Mouse (Mus musculus) stomach, postnatal 0 days (tissue): ENCODE measurements around the gene Gpn2. TPM values are rescaled to one million over a fixed set of nuclear protein-coding genes. Genes with fewer than 3 reads are reported as not detected.
A peak's percentile ranks its signal among the peaks of the same experiment; 100 is the strongest.

Experiments used
- ATAC-seq: fragments of 200-750 bp; cut with Nextera tagmentation; 2 replicates; pipeline ENCODE4 v1.8.0; 2017; ENCODE audit not compliant: low FRiP score, low TSS enrichment
- DNase-seq: peaks from one replicate; pipeline ENCODE4 v3.0.0-alpha.2; 2016; ENCODE audit warnings: low spot score
- H3K27ac ChIP-seq: fragments of 300-500 bp; sonication (generic); replicated peaks from 2 replicates; pipeline ENCODE4 v1.5.1; 2014; ENCODE audit warnings: mild to moderate bottlenecking, control low read depth
- H3K27me3 ChIP-seq: fragments of 300-500 bp; sonication (generic); 2 replicates; pipeline ENCODE4 v1.6.1; 2014; ENCODE audit warnings: low read length; ENCODE audit not compliant: control insufficient read depth, insufficient read depth
- H3K36me3 ChIP-seq: fragments of 300-500 bp; sonication (generic); 2 replicates; pipeline ENCODE4 v1.6.1; 2014; ENCODE audit warnings: low read length, mixed read lengths; ENCODE audit not compliant: control insufficient read depth, insufficient read depth
- H3K4me1 ChIP-seq: fragments of 300-500 bp; sonication (generic); replicated peaks from 2 replicates; pipeline ENCODE4 v1.6.1; 2014; ENCODE audit warnings: antibody characterized with exemption; ENCODE audit not compliant: control insufficient read depth, insufficient read depth
- H3K4me2 ChIP-seq: fragments of 300-500 bp; sonication (generic); replicated peaks from 2 replicates; pipeline ENCODE4 v1.6.1; 2014; ENCODE audit warnings: low read depth, mild to moderate bottlenecking, control low read depth, moderate library complexity
- H3K4me3 ChIP-seq: fragments of 300-500 bp; sonication (generic); 2 replicates; pipeline ENCODE4 v1.5.1; 2014; ENCODE audit warnings: low read depth, low read length, control low read depth
- H3K9ac ChIP-seq: fragments of 300-500 bp; sonication (generic); 2 replicates; pipeline ENCODE4 v1.6.1; 2014; ENCODE audit warnings: mild to moderate bottlenecking, low read length, control low read depth, mixed read lengths
- H3K9me3 ChIP-seq: fragments of 300-500 bp; sonication (generic); 2 replicates; pipeline ENCODE4 v1.6.1; 2016; ENCODE audit warnings: low read length; ENCODE audit not compliant: control insufficient read depth
- CTCF ChIP-seq: IDR thresholded peaks from 2 replicates; pipeline ENCODE4 v1.5.1; 2016; ENCODE audit warnings: antibody characterized with exemption, low read depth, mild to moderate bottlenecking, moderate library complexity
- EP300 ChIP-seq: optimal IDR thresholded peaks from 2 replicates; pipeline ENCODE3; 2016; ENCODE audit warnings: antibody characterized with exemption
- WGBS: fragments of 180-500 bp; shearing (Covaris S2); extraction: QIAGEN DNeasy Blood & Tissue Kit; methylation state at CpG from one replicate; pipeline ENCODE4 v1.1.7; 2014; 5-methylcytosine and 5-hydroxymethylcytosine counted together
- polyA plus RNA-seq: library from polyadenylated mRNA; unstranded; fragments of >200 nt; fragmentation: Nextera tagmentation; extraction: Ambion mirVana; gene quantifications from 2 replicates; pipeline ENCODE4 v1.2.1, GENCODE M21; 2015

The Gpn2 gene
- 13.9 and 14.8 TPM in 2 replicates for polyA plus RNA-seq

DNA sequence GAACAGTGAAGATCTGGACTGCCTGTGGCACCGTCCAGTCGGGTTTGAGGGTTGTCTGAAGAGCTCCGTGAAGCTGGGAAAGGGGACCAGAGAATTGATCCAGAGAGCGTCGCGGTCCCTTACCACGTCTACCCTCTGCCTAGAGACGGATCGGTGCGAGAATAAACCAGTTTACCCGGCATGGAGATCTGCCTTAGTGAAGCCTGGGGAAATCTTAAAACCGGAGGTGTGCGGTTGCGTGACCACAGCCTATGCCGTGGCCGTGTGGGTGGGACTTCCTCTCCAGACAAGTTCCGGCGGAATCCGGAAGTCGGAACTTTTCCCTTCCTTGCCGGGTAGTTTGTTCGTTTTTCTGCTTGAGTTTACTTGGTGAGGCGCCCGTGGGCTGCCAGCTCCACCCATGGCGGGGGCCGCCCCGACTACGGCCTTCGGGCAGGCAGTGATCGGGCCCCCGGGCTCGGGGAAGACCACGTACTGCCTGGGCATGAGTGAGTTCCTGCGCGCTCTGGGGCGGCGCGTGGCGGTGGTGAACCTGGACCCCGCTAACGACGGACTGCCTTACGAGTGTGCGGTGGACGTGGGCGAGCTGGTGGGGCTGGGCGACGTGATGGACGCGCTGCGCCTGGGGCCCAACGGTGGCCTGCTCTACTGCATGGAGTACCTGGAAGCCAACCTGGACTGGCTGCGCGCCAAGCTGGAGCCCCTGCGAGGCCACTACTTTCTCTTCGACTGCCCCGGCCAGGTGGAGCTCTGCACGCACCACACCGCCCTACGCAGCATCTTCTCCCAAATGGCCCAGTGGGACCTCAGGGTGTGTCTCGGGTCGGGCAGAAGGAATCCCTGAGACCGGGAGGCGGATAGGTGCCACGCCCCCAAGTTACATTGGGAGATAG lies at the start of gene Gpn2:
TSS of gene Gpn2 (plus strand) at position 304 of the 893 bp plus-strand sequence.
- peak within 1 kb of the TSS; percentile 100 for H3K4me2 ChIP-seq
- no peaks in the 10 kb centered on the region for H3K27me3 ChIP-seq
- H3K4me1 ChIP-seq, result no peaks in the 10 kb centered on the region
- 1% methylated on average over 65 of the region's 65 CpGs for WGBS
- peaks cover 13% of the 10 kb centered on the region; the same call in 1 of the 2 replicates for H3K36me3 ChIP-seq
- no peaks in the 10 kb centered on the region for H3K9me3 ChIP-seq
- peak within 1 kb of the TSS; percentile 86 for H3K27ac ChIP-seq
- H3K4me3 ChIP-seq, result peak within 1 kb of the TSS; percentile 93
- DNase-seq (peak; percentile 90), ATAC-seq (peak; percentile 87)
- TF ChIP-seq EP300 (no peak), CTCF (no peak)
- peak within 1 kb of the TSS; percentile 86 for H3K9ac ChIP-seq

DNA sequence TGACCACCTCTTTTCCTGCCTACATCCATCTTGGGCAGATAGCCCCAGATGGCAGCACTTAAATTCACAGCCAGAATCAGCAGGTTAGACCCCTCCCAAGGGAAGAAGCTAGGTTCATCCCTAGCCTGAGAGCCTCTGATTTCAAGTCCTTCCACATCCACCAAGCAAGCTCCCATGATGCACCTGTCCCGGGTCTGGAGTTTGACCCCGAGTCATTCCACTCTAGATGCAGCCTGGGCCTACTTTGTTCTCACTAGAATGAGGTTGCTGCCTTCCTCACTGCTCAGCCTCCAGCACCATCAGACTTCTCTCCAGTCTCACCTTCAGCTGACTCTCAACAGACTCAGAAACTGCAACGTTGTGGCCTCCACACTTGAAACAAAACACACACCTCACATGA lies 48.1 kb upstream of the Gpn2 start:
- Histone ChIP-seq H3K27ac (no peak overlapping the region), H3K9ac (no peak overlapping the region), H3K36me3 (peaks cover 22% of the 10 kb centered on the region), H3K4me3 (no peak overlapping the region), H3K9me3 (no peaks in the 10 kb centered on the region), H3K4me1 (no peaks in the 10 kb centered on the region), H3K27me3 (no peaks in the 10 kb centered on the region), H3K4me2 (no peak overlapping the region)
- no peak for DNase-seq
- ATAC-seq, result no peak
- WGBS, result 78% methylated on average over 3 of the region's 3 CpGs
- TF ChIP-seq CTCF (no peak), EP300 (no peak)

DNA sequence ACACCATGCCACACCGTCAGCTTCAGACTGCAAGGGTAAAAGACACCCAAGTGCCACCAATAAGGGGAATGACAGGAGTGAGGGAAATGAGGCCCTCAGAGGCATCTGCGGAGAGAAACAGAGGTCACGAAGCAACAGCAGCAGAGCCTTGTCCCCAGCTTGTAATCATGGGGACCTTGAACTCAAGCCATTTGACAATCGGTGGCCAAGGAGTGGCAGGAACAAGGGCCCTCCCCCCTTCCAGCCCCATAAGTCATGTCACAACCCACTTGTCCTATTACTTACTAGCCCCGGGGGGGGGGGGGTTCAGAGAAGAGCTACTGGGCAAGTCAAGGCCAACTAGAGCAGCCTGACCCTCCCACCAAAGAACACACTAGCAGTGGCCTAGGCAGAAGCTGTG lies 47.5 kb upstream of the Gpn2 start:
- H3K4me1 ChIP-seq, result no peaks in the 10 kb centered on the region
- H3K4me2 ChIP-seq, result no peak overlapping the region
- WGBS, result 81% methylated on average over 5 of the region's 5 CpGs
- ATAC-seq (no peak), DNase-seq (no peak)
- no peak overlapping the region for H3K9ac ChIP-seq
- no peak overlapping the region for H3K4me3 ChIP-seq
- no peak overlapping the region for H3K27ac ChIP-seq
- no peak for TF ChIP-seq EP300
- TF ChIP-seq CTCF, result no peak
- peaks cover 22% of the 10 kb centered on the region for H3K36me3 ChIP-seq
- no peaks in the 10 kb centered on the region for H3K9me3 ChIP-seq
- no peaks in the 10 kb centered on the region for H3K27me3 ChIP-seq

DNA sequence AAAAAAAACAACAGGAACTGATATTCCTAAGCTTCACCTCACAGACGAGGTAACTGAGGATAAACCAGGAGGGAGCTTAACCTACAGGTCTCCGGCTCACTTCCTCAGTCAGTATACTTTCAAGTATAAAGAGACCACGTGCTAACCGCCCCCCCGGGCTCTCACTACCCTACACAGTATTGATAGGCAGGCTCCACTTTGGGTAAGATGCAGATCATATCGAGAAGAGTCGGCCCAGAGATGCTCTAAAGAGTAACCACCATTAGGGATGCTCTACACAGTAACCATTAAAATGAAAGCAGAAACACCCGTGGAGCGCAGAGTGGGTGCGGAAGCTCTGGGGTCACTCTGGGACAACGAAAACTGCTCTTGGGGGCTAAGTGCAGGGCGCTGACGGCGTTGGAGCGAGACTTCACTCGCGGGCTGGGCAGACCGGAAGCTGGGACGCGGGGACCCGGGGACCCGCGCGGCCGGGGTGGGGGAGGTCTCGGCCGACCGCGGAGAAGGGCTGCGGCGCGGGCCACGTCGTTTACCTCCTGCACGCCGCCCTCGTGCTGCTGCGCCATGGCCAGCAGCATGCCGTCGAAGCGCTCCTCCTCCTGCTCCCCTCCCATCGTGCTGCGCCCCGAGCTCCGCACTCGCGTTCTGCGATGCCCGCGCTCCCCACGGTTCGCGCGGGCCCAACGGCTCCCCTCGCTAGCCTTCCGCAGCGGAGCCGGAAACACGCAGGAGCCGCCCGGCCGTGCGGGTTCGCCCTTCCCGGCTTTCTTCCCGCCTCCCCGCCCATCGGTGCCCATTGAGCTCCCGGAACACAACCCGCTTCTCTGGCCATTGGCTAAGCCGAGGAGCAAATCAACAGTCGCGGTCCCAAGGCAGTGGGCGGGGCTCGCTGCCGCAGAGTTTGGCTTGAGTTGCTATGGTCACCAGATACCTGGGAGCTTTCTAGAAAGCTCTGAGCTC lies 38.6 kb upstream of the Gpn2 start, which contains the start of gene Nudc:
TSS of gene Nudc (minus strand) at position 725 of the 960 bp plus-strand sequence.
- no peaks in the 10 kb centered on the region for H3K27me3 ChIP-seq
- H3K4me3 ChIP-seq, result peak within 1 kb of the TSS; percentile 89
- H3K4me2 ChIP-seq, result peak within 1 kb of the TSS; percentile 78
- under 1% methylated on average over 68 of the region's 77 CpGs for WGBS
- H3K9ac ChIP-seq, result peak within 1 kb of the TSS; percentile 92
- no peak for TF ChIP-seq EP300
- no peak for TF ChIP-seq CTCF
- H3K4me1 ChIP-seq, result no peaks in the 10 kb centered on the region
- DNase-seq (peak; percentile 98), ATAC-seq (peak; percentile 99)
- H3K27ac ChIP-seq, result peak within 1 kb of the TSS; percentile 78
- H3K9me3 ChIP-seq, result no peaks in the 10 kb centered on the region
- 0 out of 2 replicates have a peak, but pooled peaks cover 2% of the 10 kb centered on the region for H3K36me3 ChIP-seq

DNA sequence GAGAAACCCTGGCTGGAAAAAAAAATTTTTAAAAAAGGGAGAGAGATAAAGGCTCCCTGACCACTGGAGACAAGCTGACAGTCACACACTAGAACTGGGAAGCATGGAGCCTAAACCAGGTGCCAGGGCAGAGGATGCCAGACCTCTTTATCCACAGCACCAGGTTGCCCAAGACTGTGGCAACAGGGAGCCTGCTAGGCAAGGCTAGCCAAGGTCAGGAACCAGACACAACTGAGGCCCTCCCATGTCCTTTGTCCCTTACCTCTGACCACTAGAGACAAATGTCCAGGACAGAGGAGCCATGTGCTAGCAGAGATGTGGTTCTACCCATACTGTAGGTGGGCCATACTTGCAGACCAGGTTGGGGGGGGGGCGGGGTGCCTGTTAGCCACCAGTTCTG lies 32.1 kb upstream of the Gpn2 start:
- Histone ChIP-seq H3K9ac (no peak overlapping the region), H3K4me2 (no peak overlapping the region), H3K36me3 (no peaks in the 10 kb centered on the region), H3K9me3 (no peaks in the 10 kb centered on the region), H3K4me1 (no peaks in the 10 kb centered on the region), H3K4me3 (no peak overlapping the region), H3K27ac (no peak overlapping the region), H3K27me3 (no peaks in the 10 kb centered on the region)
- TF ChIP-seq CTCF, result no peak
- TF ChIP-seq EP300, result no peak
- ATAC-seq (no peak), DNase-seq (no peak)
- WGBS, result 80% methylated on average over 1 of the region's 1 CpGs
